In the genomic region with DNA sequence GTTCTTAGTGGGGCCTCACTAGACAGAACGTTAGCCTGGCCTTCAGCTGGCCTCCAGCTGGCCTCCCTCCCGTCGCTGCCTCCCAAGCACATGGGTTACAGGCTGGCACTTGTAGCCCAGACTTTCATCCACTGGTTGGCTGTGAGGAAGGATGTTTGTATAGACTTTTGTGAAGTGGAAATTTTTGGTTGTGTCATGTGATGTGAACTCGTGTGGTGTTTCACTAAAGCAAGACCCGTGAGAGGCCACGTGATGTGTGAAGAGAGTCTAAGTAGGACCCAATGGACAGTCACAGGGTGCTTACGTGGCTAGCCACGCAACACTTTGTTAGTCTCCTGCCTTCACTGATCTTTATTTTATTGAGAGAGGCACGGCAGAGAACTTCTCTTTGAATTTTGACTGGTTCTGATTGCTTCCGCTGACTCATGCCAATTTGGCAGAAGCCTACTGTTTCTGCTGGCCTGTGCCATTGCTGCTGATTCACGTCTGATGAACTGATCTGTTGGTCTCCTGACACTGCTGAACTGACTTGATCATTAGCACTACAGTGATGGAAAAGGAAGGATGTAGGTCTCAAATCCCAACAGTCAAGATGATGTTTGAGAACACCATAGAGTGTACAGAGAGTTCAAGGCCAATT, we compare ENCODE assay signal across 14 mouse cellular contexts. TPM values are rescaled to one million over a fixed set of nuclear protein-coding genes. Genes with fewer than 3 reads are reported as not detected.
DNase-seq lines count a peak whose midpoint lies in the region; ATAC-seq and TF ChIP-seq lines count a peak whose summit lies in the region.
"Had no signal": no experiment of that assay in that cellular context is flagged by ENCODE, and none has a peak within 500 bp of the region (broad histone marks: within the 10 kb centered on the region; RNA-seq: fewer than 3 reads in every experiment).

No protein-coding gene starts in this region.

- peak; percentile 41 for DNase-seq in ovary, adult 18-20 months (ENCODE audit: low spot score)
- no peak for DNase-seq in ovary, postnatal 10 days (ENCODE audit: low spot score)
- DNase-seq in adrenal gland, postnatal 25 days = peak; percentile 41
- DNase-seq in forebrain, postnatal 0 days = no peak
- DNase-seq: cerebellum, postnatal 36 days; thymus, adult 18-20 months had no signal

- ATAC-seq in lung, embryonic 16.5 days (ENCODE audit: low read depth) = peak; percentile 87
- ATAC-seq in hindbrain, embryonic 16.5 days = no peak
- ATAC-seq in forebrain, postnatal 0 days = no peak
- no peak for ATAC-seq in hindbrain, embryonic 13.5 days (ENCODE audit: low FRiP score)
- ATAC-seq: forebrain, embryonic 14.5 days; midbrain, embryonic 15.5 days had no signal

- no peaks in the 10 kb centered on the region for H3K9me3 ChIP-seq in lung, embryonic 16.5 days (ENCODE audit: control insufficient read depth, low read length)
- H3K9me3 ChIP-seq in hindbrain, embryonic 16.5 days (ENCODE audit: control insufficient read depth, low read length) = no peaks in the 10 kb centered on the region
- H3K9me3 ChIP-seq in forebrain, postnatal 0 days (ENCODE audit: low read length) = no peaks in the 10 kb centered on the region
- H3K9me3 ChIP-seq in hindbrain, embryonic 13.5 days = no peaks in the 10 kb centered on the region
- H3K9me3 ChIP-seq: embryonic facial prominence, embryonic 13.5 days; heart, embryonic 15.5 days; hindbrain, embryonic 15.5 days; midbrain, embryonic 15.5 days had no signal

- H3K36me3 ChIP-seq in lung, embryonic 16.5 days (ENCODE audit: control insufficient read depth, insufficient read depth, low read length) = no peaks in the 10 kb centered on the region
- no peaks in the 10 kb centered on the region for H3K36me3 ChIP-seq in hindbrain, embryonic 16.5 days (ENCODE audit: control insufficient read depth, insufficient read depth, low read length)
- H3K36me3 ChIP-seq in forebrain, postnatal 0 days (ENCODE audit: insufficient read depth) = no peaks in the 10 kb centered on the region
- no peaks in the 10 kb centered on the region for H3K36me3 ChIP-seq in hindbrain, embryonic 13.5 days
- H3K36me3 ChIP-seq: embryonic facial prominence, embryonic 13.5 days; heart, embryonic 15.5 days; hindbrain, embryonic 15.5 days; midbrain, embryonic 15.5 days had no signal

- no peak overlapping the region for H3K4me3 ChIP-seq in lung, embryonic 16.5 days (ENCODE audit: low read length)
- H3K4me3 ChIP-seq in hindbrain, embryonic 16.5 days (ENCODE audit: low read length) = no peak overlapping the region
- no peak overlapping the region for H3K4me3 ChIP-seq in forebrain, postnatal 0 days (ENCODE audit: low read depth, low read length)
- no peak overlapping the region for H3K4me3 ChIP-seq in hindbrain, embryonic 13.5 days
- H3K4me3 ChIP-seq: embryonic facial prominence, embryonic 13.5 days; heart, embryonic 15.5 days; hindbrain, embryonic 15.5 days; midbrain, embryonic 15.5 days had no signal

- peaks cover 8% of the 10 kb centered on the region; the same call in 1 of the 2 replicates for H3K4me1 ChIP-seq in lung, embryonic 16.5 days (replicated peaks; ENCODE audit: control insufficient read depth, insufficient read depth, low read length)
- H3K4me1 ChIP-seq in hindbrain, embryonic 16.5 days (ENCODE audit: control insufficient read depth, insufficient read depth, low read depth, low read length) = no peaks in the 10 kb centered on the region
- H3K4me1 ChIP-seq in forebrain, postnatal 0 days (ENCODE audit: insufficient read depth) = no peaks in the 10 kb centered on the region
- H3K4me1 ChIP-seq in hindbrain, embryonic 13.5 days (replicated peaks) = no peaks in the 10 kb centered on the region
- H3K4me1 ChIP-seq: embryonic facial prominence, embryonic 13.5 days; heart, embryonic 15.5 days; hindbrain, embryonic 15.5 days; midbrain, embryonic 15.5 days had no signal

- H3K4me2 ChIP-seq in lung, embryonic 16.5 days (ENCODE audit: low read depth, low read length) = no peak overlapping the region
- no peak overlapping the region for H3K4me2 ChIP-seq in hindbrain, embryonic 16.5 days (ENCODE audit: low read length)
- no peak overlapping the region for H3K4me2 ChIP-seq in forebrain, postnatal 0 days (ENCODE audit: low read depth)
- H3K4me2 ChIP-seq in hindbrain, embryonic 13.5 days = no peak overlapping the region
- H3K4me2 ChIP-seq: embryonic facial prominence, embryonic 13.5 days; heart, embryonic 15.5 days; hindbrain, embryonic 15.5 days; midbrain, embryonic 15.5 days had no signal

- 43% methylated on average over 11 of the region's 11 CpGs for WGBS in lung, embryonic 16.5 days
- 80% methylated on average over 11 of the region's 11 CpGs for WGBS in hindbrain, embryonic 16.5 days
- 68% methylated on average over 11 of the region's 11 CpGs for WGBS in forebrain, postnatal 0 days
- whole genome bisulfite sequencing in hindbrain, embryonic 13.5 days = 85% methylated on average over 11 of the region's 11 CpGs

- TF ChIP-seq CTCF in forebrain, postnatal 0 days (IDR thresholded peaks at IDR 0.05; ENCODE audit: low read depth) = no peak

- peak overlapping the region; percentile 37 for H3K27ac ChIP-seq in lung, embryonic 16.5 days (ENCODE audit: low read length)
- no peak overlapping the region for H3K27ac ChIP-seq in hindbrain, embryonic 16.5 days (ENCODE audit: low read depth, low read length)
- H3K27ac ChIP-seq in forebrain, postnatal 0 days (ENCODE audit: low read depth, low read length) = no peak overlapping the region
- no peak overlapping the region for H3K27ac ChIP-seq in hindbrain, embryonic 13.5 days
- H3K27ac ChIP-seq: embryonic facial prominence, embryonic 13.5 days; heart, embryonic 15.5 days; hindbrain, embryonic 15.5 days; midbrain, embryonic 15.5 days had no signal

- H3K27me3 ChIP-seq in lung, embryonic 16.5 days (ENCODE audit: control insufficient read depth, insufficient read depth, low read depth, low read length) = no peaks in the 10 kb centered on the region
- H3K27me3 ChIP-seq in hindbrain, embryonic 16.5 days (replicated peaks; ENCODE audit: control insufficient read depth, insufficient read depth, low read length) = no peaks in the 10 kb centered on the region
- no peaks in the 10 kb centered on the region for H3K27me3 ChIP-seq in forebrain, postnatal 0 days (ENCODE audit: insufficient read depth, low read length)
- 0 out of 2 replicates have a peak, but pooled peaks cover 3% of the 10 kb centered on the region for H3K27me3 ChIP-seq in hindbrain, embryonic 13.5 days
- H3K27me3 ChIP-seq: embryonic facial prominence, embryonic 13.5 days; heart, embryonic 15.5 days; hindbrain, embryonic 15.5 days; midbrain, embryonic 15.5 days had no signal

- no peak overlapping the region for H3K9ac ChIP-seq in lung, embryonic 16.5 days (ENCODE audit: low read length)
- no peak overlapping the region for H3K9ac ChIP-seq in hindbrain, embryonic 16.5 days (ENCODE audit: low read depth, low read length)
- H3K9ac ChIP-seq in forebrain, postnatal 0 days = no peak overlapping the region
- H3K9ac ChIP-seq in hindbrain, embryonic 13.5 days = no peak overlapping the region
- H3K9ac ChIP-seq: embryonic facial prominence, embryonic 13.5 days; heart, embryonic 15.5 days; hindbrain, embryonic 15.5 days; midbrain, embryonic 15.5 days had no signal

RNA-seq across cellular contexts. Expression of a gene that starts 36.5 kb away (rescaled TPM):
- not detected in 2 replicates for total RNA-seq in adrenal gland, postnatal 25 days (2021)
- polyA plus RNA-seq in lung, embryonic 16.5 days (2015; fragmentation: Nextera tagmentation; extraction: Ambion mirVana) = 0.53 and 0.62 TPM in 2 replicates
- 0.19 and 0.24 TPM in 2 replicates for polyA plus RNA-seq in hindbrain, embryonic 16.5 days (2015; fragmentation: Nextera tagmentation; extraction: Ambion mirVana)
- total RNA-seq in forebrain, postnatal 0 days (2014; rRNA removed) = 0.31 and 0.62 TPM in 2 replicates
- 0.08 and 0.14 TPM in 2 replicates for polyA plus RNA-seq in forebrain, postnatal 0 days (2015; fragmentation: Nextera tagmentation; extraction: Ambion mirVana)
- polyA plus RNA-seq in hindbrain, embryonic 13.5 days (2015; fragmentation: Nextera tagmentation; extraction: Ambion mirVana) = 0.06 and 0.08 TPM in 2 replicates

Comparison
In these comparisons a context has a peak if more than half of its experiments do, and no peak if none do; other contexts are left out.
1. DNase-seq: peak in ovary, adult 18-20 months (single experiment) and adrenal gland, postnatal 25 days (single experiment); none in ovary, postnatal 10 days (single experiment) and forebrain, postnatal 0 days (single experiment).